Mouse (Mus musculus): ENCODE data around the gene Casp9.

The Casp9 gene

GRCm38 (mm10) chr4:141818861-141819260 lies 25.4 kb downstream of the Casp9 start:
- no peak for DNase-seq

GRCm38 (mm10) chr4:141819316-141819715 lies 25.9 kb downstream of the Casp9 start:
- no peak for DNase-seq

GRCm38 (mm10) chr4:141821178-141821577 lies 27.8 kb downstream of the Casp9 start:
- no peak for DNase-seq

GRCm38 (mm10) chr4:141822089-141822488 lies 28.7 kb downstream of the Casp9 start:
- peak; percentile 12 to 14 for DNase-seq

- DNase-seq, result peak in 1 of 2 experiments; percentile 18
Observed at GRCm38 (mm10) chr4:141822979-141823378, 29.6 kb downstream of the Casp9 start.

- no peak for DNase-seq
Observed at GRCm38 (mm10) chr4:141826060-141826459, 32.6 kb downstream of the Casp9 start, which contains the start of gene Cela2a. Cela2a (minus strand) TSS chr4:141826160.

GRCm38 (mm10) chr4:141827401-141827800 lies 34.0 kb downstream of the Casp9 start:
- DNase-seq, result no peak

GRCm38 (mm10) chr4:141828177-141828576 lies 34.8 kb downstream of the Casp9 start:
- no peak for DNase-seq

- DNase-seq, result no peak
Observed at GRCm38 (mm10) chr4:141830381-141830780, 37.0 kb downstream of the Casp9 start.

GRCm38 (mm10) chr4:141831361-141831760 lies 37.9 kb downstream of the Casp9 start:
- no peak for DNase-seq

GRCm38 (mm10) chr4:141833911-141834310 lies 40.5 kb downstream of the Casp9 start:
- no peak for DNase-seq

- no peak for DNase-seq
Observed at GRCm38 (mm10) chr4:141834536-141835095, 41.2 kb downstream of the Casp9 start.

- DNase-seq, result no peak
Observed at GRCm38 (mm10) chr4:141845999-141846398, 52.6 kb downstream of the Casp9 start, which contains the start of gene Ctrc. Ctrc (minus strand) TSS chr4:141846359.

- peak in 1 of 2 experiments; percentile 36 for DNase-seq
Observed at GRCm38 (mm10) chr4:141853437-141853836, 60.0 kb downstream of the Casp9 start.

GRCm38 (mm10) chr4:141857422-141857930 lies 64.1 kb downstream of the Casp9 start:
- DNase-seq, result peak; percentile 64 to 72

GRCm38 (mm10) chr4:141858501-141858900 lies 65.1 kb downstream of the Casp9 start:
- no peak for DNase-seq

- DNase-seq, result no peak
Observed at GRCm38 (mm10) chr4:141859351-141859750, 65.9 kb downstream of the Casp9 start.

GRCm38 (mm10) chr4:141860246-141860841 lies 66.9 kb downstream of the Casp9 start:
- DNase-seq, result no peak

GRCm38 (mm10) chr4:141861591-141862295 lies 68.3 kb downstream of the Casp9 start:
- no peak for DNase-seq

GRCm38 (mm10) chr4:141862867-141863266 lies 69.5 kb downstream of the Casp9 start:
- DNase-seq, result no peak

GRCm38 (mm10) chr4:141863726-141864280 lies 70.4 kb downstream of the Casp9 start:
- DNase-seq, result no peak

GRCm38 (mm10) chr4:141864506-141864905 lies 71.1 kb downstream of the Casp9 start:
- no peak for DNase-seq

- DNase-seq, result no peak
Observed at GRCm38 (mm10) chr4:141865006-141865405, 71.6 kb downstream of the Casp9 start.
